Mouse (Mus musculus) cerebellum, postnatal 14 days (tissue): ENCODE results near the gene Thnsl1.

Experiments
- DNase-seq, 2 experiments: peaks; one replicate each; pipeline ENCODE4 v3.0.0; 2021; ENCODE audit warnings: mixed read lengths in 2 of 2

Thnsl1 gene

GRCm38 (mm10) chr2:21204912-21205830 lies at the start of gene Thnsl1, which contains the start of gene Enkur:
Thnsl1 (plus strand) TSS chr2:21205724.
Enkur (minus strand) TSS chr2:21205365.
- DNase-seq = peak; percentile 99 to 100

- DNase-seq = no peak
These were observed 41.2 kb upstream of the Thnsl1 start for GRCm38 (mm10) chr2:21164296-21164695.

GRCm38 (mm10) chr2:21167916-21168315 lies 37.6 kb upstream of the Thnsl1 start:
- DNase-seq = no peak

- DNase-seq = no peak
These were observed 32.7 kb upstream of the Thnsl1 start for GRCm38 (mm10) chr2:21172797-21173196.

DNA sequence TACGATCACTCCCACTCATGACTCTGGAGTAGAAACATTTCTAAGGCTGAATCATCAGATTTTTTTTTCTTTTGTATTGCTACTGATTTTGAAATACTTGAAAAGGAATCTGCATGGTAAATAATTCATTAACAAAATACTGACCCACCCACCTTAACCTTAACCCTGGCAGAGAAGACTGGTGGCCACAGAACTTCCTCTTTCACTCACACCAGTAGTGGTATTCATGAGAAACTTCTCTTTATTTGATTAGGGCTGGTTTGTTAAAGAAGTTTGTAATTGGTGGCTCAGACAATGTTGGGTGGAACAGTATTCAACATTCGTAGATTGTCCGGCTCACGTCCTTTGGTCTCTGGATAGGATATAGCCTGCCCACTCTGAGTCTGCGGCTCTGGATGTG lies 26.4 kb upstream of the Thnsl1 start:
- no peak for DNase-seq

GRCm38 (mm10) chr2:21182811-21183210 lies 22.7 kb upstream of the Thnsl1 start:
- DNase-seq = no peak

- DNase-seq = peak; percentile 70 to 76
These were observed 17.9 kb upstream of the Thnsl1 start for GRCm38 (mm10) chr2:21187576-21187975.

DNA sequence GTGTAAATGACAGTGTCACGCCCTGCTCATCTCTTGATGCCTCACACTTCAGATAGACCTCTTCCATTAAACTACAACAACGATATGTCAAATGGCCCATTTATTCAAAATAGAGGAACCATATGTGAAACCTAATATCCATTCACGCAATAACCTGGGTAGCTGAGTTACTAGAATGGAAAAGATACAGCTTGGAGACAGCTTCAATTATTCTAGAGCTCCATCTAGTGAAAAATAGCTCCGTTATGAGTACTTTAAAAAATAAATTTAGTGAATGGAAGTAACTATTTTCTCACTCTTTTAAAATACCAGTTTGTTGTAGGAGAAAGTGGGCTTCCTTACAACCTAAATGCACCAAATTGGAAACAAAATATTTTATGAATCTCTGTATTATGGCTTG lies 16.9 kb upstream of the Thnsl1 start:
- peak in 1 of 2 experiments; percentile 26 for DNase-seq

- no peak for DNase-seq
These were observed 14.3 kb upstream of the Thnsl1 start for GRCm38 (mm10) chr2:21191232-21191631.

- DNase-seq = no peak
These were observed 10.3 kb upstream of the Thnsl1 start for GRCm38 (mm10) chr2:21195233-21195632.

- DNase-seq = no peak
These were observed 6.5 kb upstream of the Thnsl1 start for GRCm38 (mm10) chr2:21199051-21199450.

GRCm38 (mm10) chr2:21202754-21203153 lies 2.8 kb upstream of the Thnsl1 start:
- peak; percentile 25 to 41 for DNase-seq

- no peak for DNase-seq
These were observed 271 bp downstream of the Thnsl1 start for GRCm38 (mm10) chr2:21205831-21206159.

GRCm38 (mm10) chr2:21206278-21206677 lies 754 bp downstream of the Thnsl1 start:
- no peak for DNase-seq

- DNase-seq = no peak
These were observed 5.8 kb downstream of the Thnsl1 start for GRCm38 (mm10) chr2:21211361-21211760.

GRCm38 (mm10) chr2:21214322-21214721 lies 8.8 kb downstream of the Thnsl1 start:
- peak; percentile 32 to 44 for DNase-seq

DNA sequence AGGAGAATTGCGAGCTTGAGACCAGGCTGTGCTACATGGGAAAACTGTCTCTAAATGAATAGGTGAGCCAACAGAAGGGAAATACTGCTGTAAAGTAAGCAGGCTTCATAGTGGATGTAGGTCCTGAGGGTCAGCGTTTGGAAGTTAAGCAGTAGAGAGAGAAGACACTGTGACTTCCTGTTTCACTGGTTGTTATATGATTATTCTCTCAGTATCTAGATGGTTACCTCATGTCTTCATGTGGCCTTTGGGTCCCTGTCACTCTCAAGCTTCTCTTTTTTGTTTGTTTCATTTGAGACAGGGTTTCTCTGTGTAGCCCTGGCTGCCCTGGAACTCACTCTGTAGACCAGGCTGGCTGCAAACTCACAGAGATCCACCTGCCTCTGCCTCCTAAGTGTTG lies 9.8 kb downstream of the Thnsl1 start:
- no peak for DNase-seq

- no peak for DNase-seq
These were observed 17.2 kb downstream of the Thnsl1 start for GRCm38 (mm10) chr2:21222453-21223384.

GRCm38 (mm10) chr2:21230276-21230675 lies 24.8 kb downstream of the Thnsl1 start:
- no peak for DNase-seq

- no peak for DNase-seq
These were observed 25.6 kb downstream of the Thnsl1 start for GRCm38 (mm10) chr2:21231147-21231546.

DNA sequence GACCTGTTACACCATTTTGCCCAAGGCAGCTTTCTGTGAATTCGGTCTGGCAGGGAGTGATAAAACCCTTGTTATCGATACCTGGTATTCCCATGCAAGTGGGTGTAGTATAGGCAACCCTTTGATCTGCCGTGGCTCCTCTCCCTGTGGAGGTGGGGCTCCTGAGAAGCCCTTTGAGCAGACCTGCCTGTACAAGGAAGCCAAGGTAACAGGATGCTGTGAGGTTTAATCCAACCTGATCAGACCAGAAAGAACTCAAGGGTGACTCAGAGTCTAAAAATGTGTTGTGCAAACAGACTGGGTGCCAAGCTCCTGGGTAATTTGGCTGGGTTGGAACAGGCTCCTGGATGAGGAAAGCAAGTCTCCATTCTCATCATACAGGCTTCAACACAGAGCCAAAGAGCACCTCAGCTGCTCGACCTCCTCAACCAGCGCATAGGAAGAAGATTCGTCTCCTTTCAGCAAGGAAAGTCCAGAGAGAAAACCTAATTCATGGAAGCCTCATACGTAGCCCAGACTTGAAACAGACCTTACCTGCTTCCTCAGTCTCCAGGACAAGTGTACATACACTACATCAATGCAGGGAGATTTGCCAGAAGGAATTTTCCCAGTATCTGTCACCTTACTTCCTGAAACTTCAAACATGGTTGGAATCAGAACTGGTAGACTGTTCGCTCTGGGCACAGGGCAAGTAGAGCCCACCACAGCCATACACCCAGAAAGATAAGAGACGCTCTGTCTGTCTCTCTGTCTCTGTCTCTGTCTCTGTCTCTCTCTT lies 29.5 kb downstream of the Thnsl1 start:
- DNase-seq = peak; percentile 38 to 49

- DNase-seq = no peak
These were observed 30.4 kb downstream of the Thnsl1 start for GRCm38 (mm10) chr2:21235844-21236386.
